Mouse (Mus musculus) limb, embryonic 14.5 days (tissue): ENCODE data around the gene 6030458C11Rik. TPM values are rescaled to one million over a fixed set of nuclear protein-coding genes. Genes with fewer than 3 reads are reported as not detected.

Experiments
- ATAC-seq: fragments of 200-750 bp; cut with Nextera tagmentation; 2 replicates; pipeline ENCODE4 v1.8.0; 2017; ENCODE audit warnings: low read depth, moderate number of reproducible peaks, moderate TSS enrichment; ENCODE audit not compliant: low FRiP score
- DNase-seq: peaks from one replicate; pipeline ENCODE4 v3.0.0-alpha.2; 2015; ENCODE audit warnings: low spot score
- H3K27ac ChIP-seq: fragments of 300-500 bp; sonication (generic); replicated peaks from 2 replicates; pipeline ENCODE4 v1.5.1; 2014; ENCODE audit warnings: low read depth, mild to moderate bottlenecking, low read length, moderate library complexity, mixed read lengths
- H3K27me3 ChIP-seq: fragments of 300-500 bp; sonication (generic); 2 replicates; pipeline ENCODE4 v1.6.1; 2014; ENCODE audit warnings: low read length, mixed read lengths; ENCODE audit not compliant: control insufficient read depth, insufficient read depth
- H3K36me3 ChIP-seq: fragments of 300-500 bp; sonication (generic); 2 replicates; pipeline ENCODE4 v1.6.1; 2014; ENCODE audit warnings: mild to moderate bottlenecking, low read length, moderate library complexity, mixed read lengths; ENCODE audit not compliant: control insufficient read depth, insufficient read depth
- H3K4me1 ChIP-seq: fragments of 300-500 bp; sonication (generic); 2 replicates; pipeline ENCODE4 v1.6.1; 2014; ENCODE audit warnings: antibody characterized with exemption, low read length, mixed read lengths; ENCODE audit not compliant: control insufficient read depth, insufficient read depth
- H3K4me2 ChIP-seq: fragments of 300-500 bp; sonication (generic); replicated peaks from 2 replicates; pipeline ENCODE4 v1.6.1; 2014; ENCODE audit warnings: low read depth, mild to moderate bottlenecking, low read length, moderate library complexity; ENCODE audit not compliant: severe bottlenecking
- H3K4me3 ChIP-seq: fragments of 300-500 bp; sonication (generic); replicated peaks from 2 replicates; pipeline ENCODE4 v1.5.1; 2014; ENCODE audit warnings: low read length
- H3K9ac ChIP-seq: fragments of 300-500 bp; sonication (generic); 2 replicates; pipeline ENCODE4 v1.6.1; 2014; ENCODE audit warnings: mild to moderate bottlenecking, low read depth, low read length, moderate library complexity; ENCODE audit not compliant: severe bottlenecking
- H3K9me3 ChIP-seq: fragments of 300-500 bp; sonication (generic); 2 replicates; pipeline ENCODE4 v1.6.1; 2016; ENCODE audit warnings: low read length; ENCODE audit not compliant: control insufficient read depth
- POLR2A ChIP-seq: fragments of 200-500 bp; IDR thresholded peaks from 2 replicates; pipeline ENCODE4 v1.8.0; 2012; ENCODE audit warnings: inconsistent platforms, mild to moderate bottlenecking, moderate library complexity, borderline replicate concordance; ENCODE audit not compliant: insufficient read depth, insufficient read length; ENCODE audit errors: extremely low read depth
- WGBS: fragments of 180-500 bp; shearing (Covaris S2); extraction: QIAGEN DNeasy Blood & Tissue Kit; methylation state at CpG from one replicate; pipeline ENCODE4 v1.1.7; 2014; 5-methylcytosine and 5-hydroxymethylcytosine counted together
- polyA plus RNA-seq, 2 experiments: library from polyadenylated mRNA; depleted of rRNA in 1 of 2; stranded (reverse) in 1 of 2; unstranded in 1 of 2; fragments of >200 nt; fragmentation: Nextera tagmentation in 1 of 2; extraction: Ambion mirVana in 1 of 2; gene quantifications; 2 replicates each; pipeline versions ENCODE4 v1.2.1 to v1.2.3; 2012 to 2014

The 6030458C11Rik gene
- polyA plus RNA-seq, 2 experiments: 27.8 to 33.0 TPM

DNA sequence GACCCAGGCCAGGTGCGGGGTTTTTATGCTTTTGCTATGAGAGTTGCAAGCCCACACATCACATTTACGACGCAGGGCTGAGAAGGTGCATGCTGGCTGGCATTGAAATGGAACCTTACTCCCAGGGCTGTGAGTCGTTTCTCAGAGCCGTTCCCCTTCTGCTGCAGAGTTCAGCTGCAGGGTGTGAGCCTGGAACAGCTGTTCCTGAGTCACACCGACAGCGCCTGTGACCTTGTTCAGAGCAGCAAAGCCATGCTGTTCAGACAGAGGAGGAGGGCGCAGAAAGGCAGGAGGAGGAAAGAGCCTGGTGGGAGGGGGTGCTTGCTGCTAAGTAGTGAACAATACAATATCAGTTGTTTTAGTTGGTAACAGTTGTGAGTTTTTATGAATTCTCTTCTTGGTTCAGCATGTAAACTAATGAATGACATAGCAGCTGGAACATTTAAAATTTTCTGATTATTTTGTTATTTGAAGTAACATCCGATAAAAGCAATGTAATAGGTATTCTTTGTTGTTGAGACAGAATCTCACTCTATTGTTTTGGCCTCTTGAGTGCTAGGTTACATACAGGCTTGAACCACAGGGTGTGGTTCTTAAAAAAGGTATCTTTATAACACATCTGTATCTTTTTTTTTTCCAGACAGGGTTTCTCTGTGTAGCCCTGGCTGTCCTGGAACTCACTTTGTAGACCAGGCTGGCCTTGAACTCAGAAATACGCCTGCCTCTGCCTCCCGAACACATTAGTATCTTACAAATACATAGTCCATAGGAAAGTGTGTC lies 23.9 kb upstream of the 6030458C11Rik start:
- Histone ChIP-seq H3K4me3 (no peak overlapping the region), H3K9me3 (no peaks in the 10 kb centered on the region), H3K36me3 (peaks cover 78% of the 10 kb centered on the region), H3K27ac (no peak overlapping the region), H3K9ac (no peak overlapping the region), H3K4me2 (no peak overlapping the region), H3K4me1 (no peaks in the 10 kb centered on the region), H3K27me3 (no peaks in the 10 kb centered on the region)
- ATAC-seq (peak; percentile 78), DNase-seq (no peak)
- TF ChIP-seq POLR2A: no peak
- WGBS: 65% methylated on average over 11 of the region's 11 CpGs

DNA sequence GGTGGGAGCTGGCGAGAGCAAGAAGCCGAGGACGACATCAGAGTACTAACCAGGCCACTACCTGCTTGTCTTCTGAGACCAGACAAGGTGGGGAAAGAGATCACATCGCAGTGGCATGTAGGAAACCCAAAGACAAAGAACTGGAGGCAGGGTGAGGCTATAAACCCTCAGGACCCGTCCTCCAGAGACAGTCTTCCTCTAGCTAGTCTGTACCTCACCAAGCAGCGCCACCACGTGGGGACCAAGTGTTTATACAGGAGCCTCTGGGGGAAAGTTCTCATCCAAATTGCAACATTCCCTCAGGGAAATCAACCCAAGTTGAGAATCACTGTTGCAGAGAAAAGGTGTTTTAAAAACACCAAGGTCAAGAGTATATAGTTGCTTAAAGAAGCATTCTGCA lies 18.4 kb upstream of the 6030458C11Rik start:
- Histone ChIP-seq H3K4me1 (no peaks in the 10 kb centered on the region), H3K4me3 (no peak overlapping the region), H3K27me3 (no peaks in the 10 kb centered on the region), H3K27ac (no peak overlapping the region), H3K9ac (no peak overlapping the region), H3K36me3 (peaks cover 82% of the 10 kb centered on the region), H3K4me2 (no peak overlapping the region), H3K9me3 (no peaks in the 10 kb centered on the region)
- DNase-seq: no peak
- no peak for ATAC-seq
- 82% methylated on average over 7 of the region's 7 CpGs for WGBS
- TF ChIP-seq POLR2A: no peak

DNA sequence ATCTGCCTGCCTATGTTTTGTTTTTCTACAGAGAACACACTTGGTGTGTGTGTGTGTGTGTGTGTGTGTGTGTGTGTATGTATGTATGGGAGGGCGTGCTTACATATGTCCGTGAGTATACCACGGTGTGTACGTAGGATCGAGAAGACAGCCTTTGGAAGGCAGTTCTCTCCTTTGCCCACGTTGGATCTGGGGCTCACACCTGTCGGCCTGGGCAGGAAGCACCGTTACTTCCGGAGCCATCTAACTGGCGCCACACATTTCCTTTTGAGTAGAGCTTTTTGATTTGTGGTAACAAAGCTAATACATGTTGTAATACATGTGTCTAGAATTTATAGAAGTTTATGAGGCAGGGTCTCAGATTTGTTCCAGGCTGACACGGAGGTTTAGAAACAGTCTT lies 16.3 kb upstream of the 6030458C11Rik start:
- no peak overlapping the region for H3K9ac ChIP-seq
- no peak for TF ChIP-seq POLR2A
- 93% methylated on average over 11 of the region's 11 CpGs for WGBS
- no peaks in the 10 kb centered on the region for H3K4me1 ChIP-seq
- DNase-seq (no peak), ATAC-seq (no peak)
- H3K4me2 ChIP-seq: no peak overlapping the region
- H3K4me3 ChIP-seq: no peak overlapping the region
- peaks cover 88% of the 10 kb centered on the region for H3K36me3 ChIP-seq
- H3K27me3 ChIP-seq: no peaks in the 10 kb centered on the region
- H3K9me3 ChIP-seq: no peaks in the 10 kb centered on the region
- H3K27ac ChIP-seq: no peak overlapping the region

DNA sequence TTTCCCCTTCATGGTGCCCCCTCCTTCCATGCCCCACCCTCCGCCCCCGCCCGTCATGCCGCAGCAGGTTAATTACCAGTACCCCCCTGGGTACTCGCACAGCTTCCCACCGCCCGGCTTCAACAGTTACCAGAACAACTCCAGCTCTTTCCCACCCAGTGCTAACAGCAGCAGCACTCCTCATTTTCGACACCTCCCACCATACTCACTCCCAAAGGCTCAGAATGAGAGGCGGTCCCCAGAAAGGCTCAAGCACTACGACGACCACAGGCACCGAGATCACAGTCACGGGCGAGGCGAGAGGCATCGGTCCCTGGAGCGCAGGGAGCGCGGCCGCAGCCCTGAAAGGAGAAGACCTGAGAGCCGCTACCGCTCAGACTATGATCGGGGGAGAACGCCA lies 9.8 kb upstream of the 6030458C11Rik start:
- ATAC-seq (no peak), DNase-seq (no peak)
- H3K4me3 ChIP-seq: no peak overlapping the region
- no peaks in the 10 kb centered on the region for H3K4me1 ChIP-seq
- no peak overlapping the region for H3K4me2 ChIP-seq
- H3K27ac ChIP-seq: no peak overlapping the region
- TF ChIP-seq POLR2A: no peak
- H3K9ac ChIP-seq: no peak overlapping the region
- no peaks in the 10 kb centered on the region for H3K9me3 ChIP-seq
- WGBS: 94% methylated on average over 24 of the region's 24 CpGs
- H3K36me3 ChIP-seq: peaks cover 65% of the 10 kb centered on the region
- H3K27me3 ChIP-seq: no peaks in the 10 kb centered on the region

DNA sequence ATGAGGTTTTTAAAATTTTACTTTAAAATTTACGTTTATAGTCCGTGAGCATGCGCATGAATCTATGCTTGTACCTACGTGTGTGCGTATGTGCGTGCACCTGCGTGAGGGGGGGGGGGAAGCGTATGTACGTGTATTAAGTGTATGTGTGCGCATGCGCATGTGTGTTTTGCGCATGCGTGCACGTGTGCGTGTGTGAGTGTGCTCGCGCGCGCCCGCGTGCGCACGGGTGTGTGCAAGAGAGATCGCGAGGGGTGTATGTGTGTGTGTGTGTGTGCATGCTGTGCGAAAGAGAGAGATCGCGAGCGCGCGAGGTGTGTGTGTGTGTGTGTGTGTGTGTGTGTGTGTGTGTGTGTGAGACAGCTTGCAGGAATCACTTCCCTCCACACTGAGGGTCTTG lies 8.9 kb upstream of the 6030458C11Rik start:
- H3K36me3 ChIP-seq: peaks cover 69% of the 10 kb centered on the region
- no peaks in the 10 kb centered on the region for H3K9me3 ChIP-seq
- no peak for TF ChIP-seq POLR2A
- no peak overlapping the region for H3K4me2 ChIP-seq
- H3K4me3 ChIP-seq: no peak overlapping the region
- no peaks in the 10 kb centered on the region for H3K4me1 ChIP-seq
- no peak for DNase-seq
- ATAC-seq: no peak
- H3K9ac ChIP-seq: no peak overlapping the region
- 98% methylated on average over 31 of the region's 31 CpGs for WGBS
- H3K27ac ChIP-seq: no peak overlapping the region
- H3K27me3 ChIP-seq: no peaks in the 10 kb centered on the region
